Mouse (Mus musculus) G1E-ER4 (cell line): ENCODE data around the gene Atp2a1. TPM values are rescaled to one million over a fixed set of nuclear protein-coding genes. Genes with fewer than 3 reads are reported as not detected.

Experiments
- GATA1 ChIP-seq: IDR thresholded peaks from one replicate; pipeline ENCODE4 v1.8.0; 2012; ENCODE audit warnings: low read length, inconsistent platforms
- polyA plus RNA-seq: library from polyadenylated mRNA; stranded (reverse); fragments of >175 nt; gene quantifications from 2 replicates; pipeline ENCODE4 v1.2.3, GENCODE M21; 2012

The Atp2a1 gene
- not detected in 2 replicates for polyA plus RNA-seq

- TF ChIP-seq GATA1 = no peak
Observed at GRCm38 (mm10) chr7:126463004-126463403, at the start of gene Atp2a1. Gene Atp2a1 (minus strand): TSS chr7:126463108.

DNA sequence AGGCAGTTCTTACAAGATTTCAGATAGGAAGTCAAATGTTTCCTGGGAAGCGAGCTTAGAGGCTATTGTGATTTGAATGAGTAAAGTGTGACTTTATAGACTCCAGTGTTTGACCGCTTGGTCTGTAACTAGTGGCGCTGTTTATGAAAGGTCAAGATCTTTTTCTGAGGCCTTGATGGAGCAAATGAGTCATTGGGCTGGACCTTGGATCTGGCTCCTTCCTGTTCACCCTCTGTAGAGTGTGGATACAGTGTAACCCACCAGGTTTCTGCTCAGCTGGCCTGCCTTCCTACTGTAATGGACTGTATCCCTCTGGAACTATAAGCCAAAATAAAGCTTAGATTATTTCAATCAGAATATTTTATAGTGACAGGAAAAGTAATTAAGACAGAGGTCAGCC is 48.4 kb upstream of the Atp2a1 start:
- TF ChIP-seq GATA1 = no peak

DNA sequence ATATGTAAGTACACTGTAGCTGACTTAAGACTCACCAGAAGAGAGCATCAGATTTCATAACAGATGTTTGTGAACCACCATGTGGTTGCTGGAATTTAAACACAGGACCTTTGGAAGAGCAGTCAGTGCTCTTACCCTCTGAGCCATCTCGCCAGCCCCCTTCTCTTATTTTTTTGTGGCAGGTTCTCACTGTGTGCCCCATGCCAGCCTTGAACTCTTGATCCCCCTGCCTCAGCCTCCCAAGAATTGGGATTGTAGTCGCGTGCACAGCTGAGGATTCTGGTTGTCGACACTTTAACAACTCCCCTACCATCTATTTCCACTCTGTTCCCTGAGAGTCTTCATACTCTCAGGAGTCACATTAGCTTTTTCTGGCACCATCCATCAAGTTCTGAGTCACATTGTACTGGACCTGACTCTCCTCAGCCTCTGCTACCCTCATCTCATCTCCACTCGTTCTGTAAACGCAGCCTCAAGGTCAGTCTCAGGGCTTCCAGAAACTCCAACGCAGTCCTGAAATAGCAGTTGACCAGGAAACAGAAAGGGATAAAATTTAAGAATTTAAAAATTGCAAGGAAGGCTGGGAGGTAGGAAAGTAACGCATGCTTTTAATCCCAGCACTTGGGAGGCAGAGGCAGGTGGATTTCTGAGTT is 44.3 kb upstream of the Atp2a1 start:
- TF ChIP-seq GATA1 = no peak

DNA sequence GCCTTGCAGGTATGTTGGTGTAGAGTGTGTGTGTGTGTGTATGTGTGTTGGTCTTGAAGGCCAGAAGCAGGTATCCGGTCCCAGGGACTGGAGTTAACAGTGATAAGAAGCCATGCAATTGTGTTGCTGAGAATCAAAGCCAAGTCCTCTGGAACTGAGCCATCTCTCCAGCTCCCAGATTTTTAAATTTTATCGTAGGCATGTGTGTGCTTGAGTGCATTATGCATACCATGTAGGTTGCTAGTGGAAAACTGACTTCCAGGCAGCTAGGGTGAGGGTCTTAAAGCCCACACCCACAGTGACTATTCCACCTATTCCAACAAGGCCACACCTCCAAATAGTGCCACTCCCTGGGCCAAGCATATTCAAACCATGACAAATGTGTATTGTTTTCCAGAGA is 42.0 kb upstream of the Atp2a1 start:
- TF ChIP-seq GATA1 = no peak

GRCm38 (mm10) chr7:126503273-126503878 is 40.5 kb upstream of the Atp2a1 start, which contains the start of gene Atxn2l:
Gene Atxn2l (minus strand): TSS chr7:126503437.
- TF ChIP-seq GATA1 = no peak

- TF ChIP-seq GATA1 = no peak
Observed at GRCm38 (mm10) chr7:126502751-126503150, 39.8 kb upstream of the Atp2a1 start.

DNA sequence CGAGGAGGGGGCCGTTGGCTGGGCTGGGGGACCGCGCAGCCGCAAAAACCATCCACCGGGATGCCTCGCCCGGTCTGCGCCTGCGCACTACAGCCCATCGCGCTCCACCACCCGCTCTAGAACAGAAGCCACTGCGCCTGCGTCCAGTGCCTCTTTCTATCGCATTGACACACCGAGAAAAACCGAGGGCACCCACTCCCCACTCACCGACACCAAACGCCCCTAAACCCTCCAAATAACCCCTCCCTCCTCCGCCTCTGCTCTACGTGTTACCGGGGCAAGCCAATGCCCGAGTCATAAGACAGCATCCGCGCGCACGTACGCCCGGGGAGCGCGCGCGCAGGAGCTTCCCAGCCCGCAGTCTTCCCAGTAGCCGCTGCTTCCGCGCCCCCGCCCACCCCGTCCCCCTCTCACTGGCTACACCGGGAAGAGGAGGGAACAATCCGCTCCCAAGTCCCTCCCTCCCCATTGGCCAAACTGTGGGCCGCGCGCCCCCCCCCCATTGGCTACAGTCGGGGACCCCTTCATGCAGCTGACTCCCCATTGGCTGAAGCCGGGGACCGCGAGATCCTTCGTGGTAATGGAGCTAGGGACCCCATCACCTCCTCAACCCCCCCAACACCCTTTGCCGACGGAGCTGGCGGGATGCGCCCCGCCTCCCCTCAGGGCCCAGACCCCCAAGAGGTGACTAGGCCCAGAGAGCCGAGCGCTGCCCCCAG is 39.3 kb upstream of the Atp2a1 start:
- no peak for TF ChIP-seq GATA1

DNA sequence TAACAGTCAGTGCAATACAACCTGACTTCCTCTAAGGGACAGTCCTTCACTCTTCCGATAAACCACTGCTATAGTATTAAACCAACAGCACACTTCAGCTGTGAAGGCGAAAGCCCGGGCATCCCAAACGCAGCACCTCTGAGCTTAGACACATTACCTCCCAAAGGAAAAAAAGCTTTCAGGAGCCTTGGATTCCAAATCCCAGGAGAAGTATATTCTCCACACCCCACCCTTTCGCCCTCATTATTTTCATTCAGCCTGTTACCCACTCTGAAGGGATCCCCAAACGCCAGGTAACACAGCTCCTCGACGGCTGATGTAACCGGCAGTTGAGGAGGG is 38.7 kb upstream of the Atp2a1 start:
- TF ChIP-seq GATA1 = no peak

DNA sequence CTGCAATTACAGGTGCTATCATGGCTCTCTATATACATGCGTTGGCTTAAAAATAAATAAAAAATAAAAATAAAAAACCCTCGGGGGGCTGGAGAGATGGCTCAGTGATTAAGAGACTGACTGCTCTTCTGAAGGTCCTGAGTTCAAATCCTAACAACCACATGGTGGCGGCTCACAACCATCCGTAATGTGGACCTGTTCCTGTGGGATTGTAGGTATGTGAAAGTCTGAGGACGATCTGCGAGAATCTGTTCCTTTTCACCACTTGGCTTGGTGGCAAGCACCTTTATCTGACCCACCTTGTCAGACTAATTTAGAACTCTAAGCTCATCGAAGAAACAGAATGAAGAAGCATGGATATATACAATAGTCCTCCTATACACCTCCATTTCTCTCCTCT is 36.5 kb upstream of the Atp2a1 start:
- TF ChIP-seq GATA1 = no peak

GRCm38 (mm10) chr7:126497966-126498365 is 35.1 kb upstream of the Atp2a1 start:
- no peak for TF ChIP-seq GATA1

DNA sequence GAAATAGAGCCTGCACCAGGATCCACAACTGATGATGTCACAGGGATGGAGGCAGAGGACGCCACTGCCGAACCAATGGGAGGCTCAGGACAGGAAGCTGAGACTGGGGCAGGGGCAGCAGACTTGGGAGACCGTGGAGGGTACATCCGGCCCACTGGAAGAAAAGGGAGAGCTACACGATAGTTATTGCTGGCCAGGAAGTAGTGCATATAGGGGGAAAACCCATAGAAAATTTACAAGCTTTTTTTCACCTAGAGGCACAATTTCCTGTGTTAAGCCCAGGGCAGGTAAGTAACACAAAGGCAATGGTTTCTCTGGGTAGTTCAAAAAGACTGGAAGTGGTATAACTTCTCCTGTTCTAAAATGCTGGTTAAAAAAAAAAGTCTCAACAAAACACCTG is 33.6 kb upstream of the Atp2a1 start:
- TF ChIP-seq GATA1 = no peak

GRCm38 (mm10) chr7:126494120-126494519 is 31.2 kb upstream of the Atp2a1 start:
- no peak for TF ChIP-seq GATA1

GRCm38 (mm10) chr7:126491973-126492372 is 29.1 kb upstream of the Atp2a1 start:
- TF ChIP-seq GATA1 = no peak

DNA sequence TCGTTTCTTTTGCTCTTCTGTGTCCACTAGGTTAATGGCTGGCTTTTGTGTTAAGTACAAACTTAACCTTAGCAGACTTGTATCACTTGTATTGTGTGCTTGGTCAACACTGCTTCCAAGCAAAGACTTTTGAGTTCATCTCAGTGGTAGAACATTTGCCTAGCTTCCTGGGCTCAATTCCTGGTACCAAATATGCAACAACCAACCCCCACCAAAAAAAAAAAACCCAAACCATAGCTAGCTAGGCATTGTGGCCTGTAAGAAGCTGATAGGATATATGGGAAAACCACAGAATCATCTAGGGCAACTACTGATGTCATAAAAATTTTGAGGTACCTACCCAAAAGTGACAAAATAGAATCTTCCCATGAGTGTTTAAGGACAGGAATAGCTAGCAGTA is 28.1 kb upstream of the Atp2a1 start:
- TF ChIP-seq GATA1 = no peak

- no peak for TF ChIP-seq GATA1
Observed at GRCm38 (mm10) chr7:126487052-126487483, 24.2 kb upstream of the Atp2a1 start, which contains the start of gene Tufm. Gene Tufm (plus strand): TSS chr7:126487361.

DNA sequence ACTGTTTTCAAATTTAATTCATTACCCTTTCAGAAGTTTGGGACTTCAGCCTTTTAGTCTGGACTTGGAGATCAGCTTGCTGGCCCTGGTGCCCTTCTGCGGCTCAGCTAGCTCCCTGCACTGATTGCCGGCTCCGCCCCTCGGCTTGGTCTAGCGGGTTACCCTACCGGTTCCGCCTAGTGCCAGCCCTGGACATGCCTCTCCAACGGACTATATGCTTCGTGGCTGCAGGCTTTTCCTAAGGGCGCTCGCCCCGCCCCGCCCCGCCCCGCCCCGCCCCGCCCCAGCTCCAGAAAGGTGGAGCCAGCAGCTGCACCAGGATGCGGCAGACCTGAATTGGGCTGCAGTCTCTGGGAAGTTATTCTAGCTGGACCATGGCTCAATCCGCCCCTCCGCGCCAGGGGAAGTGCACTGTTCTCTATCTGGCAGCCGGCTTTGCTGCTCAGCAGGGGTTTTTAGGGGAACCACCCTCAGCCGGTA is 19.5 kb upstream of the Atp2a1 start:
- no peak for TF ChIP-seq GATA1
